Mouse (Mus musculus): ENCODE results near the gene Spag7.

DNA sequence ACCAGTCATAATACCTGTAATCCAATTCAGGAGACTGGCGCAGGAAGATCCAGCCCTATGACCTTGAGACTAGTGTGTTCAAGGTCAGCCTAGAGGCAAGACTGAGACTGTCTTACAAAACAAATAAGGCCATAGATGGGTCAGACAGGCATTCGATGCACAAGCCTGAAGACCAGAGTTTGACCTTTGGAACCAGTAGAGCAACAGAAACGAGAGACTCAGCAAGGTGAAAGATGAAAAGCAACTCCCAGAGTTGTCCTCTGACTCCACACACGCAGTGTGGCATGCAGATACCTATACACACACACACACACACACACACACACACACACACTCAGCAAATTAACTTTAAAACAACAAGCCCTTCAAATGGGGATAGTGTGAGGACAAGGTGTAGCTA, 42.3 kb downstream of the Spag7 start:
- TF ChIP-seq POLR2A (IDR thresholded peaks at IDR 0.05; ENCODE audit: insufficient read length, low read depth) (no peak), MYOD1 (IDR thresholded peaks at IDR 0.05; ENCODE audit: control insufficient read depth in 1 of 3, insufficient read length in 2 of 3, low read depth in 2 of 3) (no peak), CEBPB (IDR thresholded peaks at IDR 0.05; ENCODE audit: insufficient read depth, poor library complexity, severe bottlenecking) (no peak), MAX (IDR thresholded peaks at IDR 0.05; ENCODE audit: low read depth) (no peak), USF1 (IDR thresholded peaks at IDR 0.05; ENCODE audit: low read depth) (no peak)

Data from myocyte (in vitro differentiated cells).